Mouse (Mus musculus) gastrocnemius, postnatal 25 days (tissue): ENCODE data around the gene Zfp512b. TPM values are rescaled to one million over a fixed set of nuclear protein-coding genes. Genes with fewer than 3 reads are reported as not detected.

Experiments
- DNase-seq: peaks from one replicate; pipeline ENCODE4 v3.0.0; 2022
- long read RNA-seq, 2 experiments: library from polyadenylated mRNA; stranded (forward); transcript quantifications; one replicate each; pipeline ENCODE4 v2.0.0; 2021
- total RNA-seq, 2 experiments: library from RNA; stranded (reverse); gene quantifications; 1 replicate in 1 of 2; 2 replicates in 1 of 2; pipeline ENCODE4 v1.2.3; 2021

Zfp512b gene
- 10 to 100 TPM; 17.2 to 17.4 TPM for total RNA-seq
- long read RNA-seq, experiment 1, partial matches to known transcripts = 1 of 1 reads
- long read RNA-seq, experiment 1, other reads (novel, unspliced or antisense) = 0 of 1 reads
- long read RNA-seq, experiment 2, partial matches to known transcripts = 0 of 2 reads
- long read RNA-seq, experiment 2, other reads (novel, unspliced or antisense) = 2 of 2 reads

- DNase-seq = peak; percentile 75
Observed at GRCm38 (mm10) chr2:181592231-181593041, at the start of gene Zfp512b. Zfp512b (minus strand) TSS chr2:181592803.

- no peak for DNase-seq
Observed at GRCm38 (mm10) chr2:181635865-181636264, 43.3 kb upstream of the Zfp512b start.

GRCm38 (mm10) chr2:181632624-181633023, 40.0 kb upstream of the Zfp512b start:
- no peak for DNase-seq

- DNase-seq = no peak
Observed at GRCm38 (mm10) chr2:181628471-181628870, 35.9 kb upstream of the Zfp512b start.

GRCm38 (mm10) chr2:181623401-181623800, 30.8 kb upstream of the Zfp512b start:
- DNase-seq = no peak

GRCm38 (mm10) chr2:181618761-181619495, 26.3 kb upstream of the Zfp512b start:
- no peak for DNase-seq

- no peak for DNase-seq
Observed at GRCm38 (mm10) chr2:181602367-181602766, 9.8 kb upstream of the Zfp512b start.

- no peak for DNase-seq
Observed at GRCm38 (mm10) chr2:181601751-181602145, 9.1 kb upstream of the Zfp512b start.

GRCm38 (mm10) chr2:181600828-181601750, 8.5 kb upstream of the Zfp512b start:
- DNase-seq = peak; percentile 93

- DNase-seq = no peak
Observed at GRCm38 (mm10) chr2:181600226-181600758, 7.7 kb upstream of the Zfp512b start.

- DNase-seq = peak; percentile 23
Observed at GRCm38 (mm10) chr2:181598454-181599351, 6.1 kb upstream of the Zfp512b start, which contains the start of gene Samd10. Samd10 (minus strand) TSS chr2:181599212.

- DNase-seq = no peak
Observed at GRCm38 (mm10) chr2:181597378-181598061, 4.9 kb upstream of the Zfp512b start.

GRCm38 (mm10) chr2:181596221-181596960, 3.8 kb upstream of the Zfp512b start:
- DNase-seq = no peak

- DNase-seq = no peak
Observed at GRCm38 (mm10) chr2:181594946-181595696, 2.5 kb upstream of the Zfp512b start.

- DNase-seq = no peak
Observed at GRCm38 (mm10) chr2:181593937-181594336, 1.3 kb upstream of the Zfp512b start.

- no peak for DNase-seq
Observed at GRCm38 (mm10) chr2:181593042-181593421, 429 bp upstream of the Zfp512b start.

GRCm38 (mm10) chr2:181591528-181592085, 996 bp downstream of the Zfp512b start, which contains the start of gene Prpf6:
Prpf6 (plus strand) TSS chr2:181591868.
- DNase-seq = no peak

GRCm38 (mm10) chr2:181590471-181590870, 2.1 kb downstream of the Zfp512b start:
- DNase-seq = no peak
